Mouse (Mus musculus): ENCODE measurements around the gene Pkn3. TPM values are rescaled to one million over a fixed set of nuclear protein-coding genes. Genes with fewer than 3 reads are reported as not detected.
"Not testable (repeated sequence)": the region's sequence is repeated elsewhere in the genome, so short reads cannot be mapped to it uniquely, and the experiment has no call there.

Pkn3 gene
- total RNA-seq, 2 experiments from 2014 or later: not detected

- ATAC-seq (replicated peaks; ENCODE audit: low FRiP score, poor library complexity, severe bottlenecking): peak; percentile 93
These were observed 56.3 kb downstream of the Pkn3 start, which contains the start of gene Tbc1d13 for GRCm38 (mm10) chr2:30133613-30134377. Gene Tbc1d13, plus strand, starts transcription at chr2:30133746.

DNA sequence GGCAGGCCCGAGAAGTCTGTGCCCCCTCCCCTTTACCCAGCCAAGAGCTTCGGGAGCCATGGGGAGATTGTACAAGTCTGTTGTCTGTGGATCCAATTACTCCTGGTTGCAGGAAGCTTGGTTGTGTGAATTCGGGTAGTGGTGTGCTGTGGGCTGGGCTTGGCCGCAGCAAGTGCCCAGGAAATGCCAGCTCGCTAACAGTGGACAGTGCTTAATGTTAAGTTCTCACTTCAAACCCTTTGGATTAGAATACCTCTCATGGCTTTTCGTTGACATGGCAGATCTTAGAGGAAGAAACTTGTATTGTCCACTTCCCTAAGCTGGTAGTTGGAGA, 56.9 kb downstream of the Pkn3 start:
- no peak for ATAC-seq (replicated peaks; ENCODE audit: low FRiP score, poor library complexity, severe bottlenecking)

GRCm38 (mm10) chr2:30134928-30135620, 57.6 kb downstream of the Pkn3 start:
- ATAC-seq (replicated peaks; ENCODE audit: low FRiP score, poor library complexity, severe bottlenecking): no peak

GRCm38 (mm10) chr2:30136458-30136857, 59.0 kb downstream of the Pkn3 start:
- ATAC-seq (replicated peaks; ENCODE audit: low FRiP score, poor library complexity, severe bottlenecking): no peak

GRCm38 (mm10) chr2:30140021-30140420, 62.5 kb downstream of the Pkn3 start:
- not testable (repeated sequence) for ATAC-seq (replicated peaks; ENCODE audit: low FRiP score, poor library complexity, severe bottlenecking)

Other genes with a start within 250 kb of the Pkn3 start
- gene Cercam, start 208.5 kb upstream of the Pkn3 start, total RNA-seq (2015; ENCODE audit: low replicate concordance): 44.9 and 66.3 TPM in 2 replicates
- gene Cercam, start 208.5 kb upstream of the Pkn3 start, total RNA-seq (2017; ENCODE audit: low replicate concordance): 36.4 and 48.1 TPM in 2 replicates
- gene Odf2, start 188.5 kb upstream of the Pkn3 start, total RNA-seq (2015; ENCODE audit: low replicate concordance): 168 and 212 TPM in 2 replicates
- gene Odf2, start 188.5 kb upstream of the Pkn3 start, total RNA-seq (2017; ENCODE audit: low replicate concordance): 352 and 377 TPM in 2 replicates
- gene Gle1, start 142.3 kb upstream of the Pkn3 start, total RNA-seq (2015; ENCODE audit: low replicate concordance): 15.5 and 39.8 TPM in 2 replicates
- gene Gle1, start 142.3 kb upstream of the Pkn3 start, total RNA-seq (2017; ENCODE audit: low replicate concordance): 41.2 and 47.4 TPM in 2 replicates
- 33.5 and 34.6 TPM in 2 replicates for gene Sptan1, start 112.1 kb upstream of the Pkn3 start, total RNA-seq (2015; ENCODE audit: low replicate concordance)
- gene Sptan1, start 112.1 kb upstream of the Pkn3 start, total RNA-seq (2017; ENCODE audit: low replicate concordance): 16.2 and 17.8 TPM in 2 replicates
- gene Wdr34, start 28.8 kb upstream of the Pkn3 start, total RNA-seq (2015; ENCODE audit: low replicate concordance): 2.1 and 3.2 TPM in 2 replicates
- gene Wdr34, start 28.8 kb upstream of the Pkn3 start, total RNA-seq (2017; ENCODE audit: low replicate concordance): 0.26 TPM in 1 of 2 replicates, not detected in the other
- gene Set, start 20.3 kb upstream of the Pkn3 start, total RNA-seq (2015; ENCODE audit: low replicate concordance): 56.2 and 60.5 TPM in 2 replicates
- gene Set, start 20.3 kb upstream of the Pkn3 start, total RNA-seq (2017; ENCODE audit: low replicate concordance): 155 and 219 TPM in 2 replicates
- 8.6 and 13.4 TPM in 2 replicates for gene Zdhhc12, start 16.0 kb downstream of the Pkn3 start, total RNA-seq (2015; ENCODE audit: low replicate concordance)
- gene Zdhhc12, start 16.0 kb downstream of the Pkn3 start, total RNA-seq (2017; ENCODE audit: low replicate concordance): 2.3 and 4.0 TPM in 2 replicates
- gene Zer1, start 46.9 kb downstream of the Pkn3 start, total RNA-seq (2015; ENCODE audit: low replicate concordance): 10.9 and 27.4 TPM in 2 replicates
- gene Zer1, start 46.9 kb downstream of the Pkn3 start, total RNA-seq (2017; ENCODE audit: low replicate concordance): 6.7 and 11.7 TPM in 2 replicates
- 4.7 and 9.2 TPM in 2 replicates for gene Tbc1d13, start 56.1 kb downstream of the Pkn3 start, total RNA-seq (2015; ENCODE audit: low replicate concordance)
- 4.8 and 13.2 TPM in 2 replicates for gene Tbc1d13, start 56.1 kb downstream of the Pkn3 start, total RNA-seq (2017; ENCODE audit: low replicate concordance)
- gene Endog, start 93.8 kb downstream of the Pkn3 start, total RNA-seq (2015; ENCODE audit: low replicate concordance): not detected in 2 replicates
- 1.7 TPM in 1 of 2 replicates, not detected in the other for gene Endog, start 93.8 kb downstream of the Pkn3 start, total RNA-seq (2017; ENCODE audit: low replicate concordance)
- gene Spout1, start 100.8 kb downstream of the Pkn3 start, total RNA-seq (2015; ENCODE audit: low replicate concordance): 2.9 and 10.5 TPM in 2 replicates
- 3.5 and 7.6 TPM in 2 replicates for gene Spout1, start 100.8 kb downstream of the Pkn3 start, total RNA-seq (2017; ENCODE audit: low replicate concordance)
- 3.2 TPM in 1 of 2 replicates, not detected in the other for gene Kyat1, start 128.2 kb downstream of the Pkn3 start, total RNA-seq (2015; ENCODE audit: low replicate concordance)
- 1.8 and 2.3 TPM in 2 replicates for gene Kyat1, start 128.2 kb downstream of the Pkn3 start, total RNA-seq (2017; ENCODE audit: low replicate concordance)
- gene Lrrc8a, start 160.0 kb downstream of the Pkn3 start, total RNA-seq (2015; ENCODE audit: low replicate concordance): 9.6 and 11.9 TPM in 2 replicates
- gene Lrrc8a, start 160.0 kb downstream of the Pkn3 start, total RNA-seq (2017; ENCODE audit: low replicate concordance): 6.9 and 10.7 TPM in 2 replicates
- not detected in 2 replicates for gene Gm28035, start 162.9 kb downstream of the Pkn3 start, total RNA-seq (2015; ENCODE audit: low replicate concordance)
- 0.13 TPM in 1 of 2 replicates, not detected in the other for gene Gm28035, start 162.9 kb downstream of the Pkn3 start, total RNA-seq (2017; ENCODE audit: low replicate concordance)
- 6.1 and 11.3 TPM in 2 replicates for gene Phyhd1, start 188.5 kb downstream of the Pkn3 start, total RNA-seq (2015; ENCODE audit: low replicate concordance)
- 2.8 and 9.6 TPM in 2 replicates for gene Phyhd1, start 188.5 kb downstream of the Pkn3 start, total RNA-seq (2017; ENCODE audit: low replicate concordance)
- gene Gm28038, start 203.4 kb downstream of the Pkn3 start, total RNA-seq (2015; ENCODE audit: low replicate concordance): not detected in 2 replicates
- not detected in 2 replicates for gene Gm28038, start 203.4 kb downstream of the Pkn3 start, total RNA-seq (2017; ENCODE audit: low replicate concordance)
- gene Dolk, start 208.7 kb downstream of the Pkn3 start, total RNA-seq (2015; ENCODE audit: low replicate concordance): 1.3 TPM in 1 of 2 replicates, not detected in the other
- 1.0 TPM in 1 of 2 replicates, not detected in the other for gene Dolk, start 208.7 kb downstream of the Pkn3 start, total RNA-seq (2017; ENCODE audit: low replicate concordance)
- 15.5 and 19.3 TPM in 2 replicates for gene Nup188, start 208.7 kb downstream of the Pkn3 start, total RNA-seq (2015; ENCODE audit: low replicate concordance)
- gene Nup188, start 208.7 kb downstream of the Pkn3 start, total RNA-seq (2017; ENCODE audit: low replicate concordance): 12.1 and 13.9 TPM in 2 replicates